Comparison of ENCODE assay signal across 8 mouse cellular contexts in genomic region chr12:82104211-82104610, GRCm38 (mm10).
A peak's percentile ranks its signal among the peaks of the same experiment; 100 is the strongest.
DNase-seq lines count a peak whose midpoint lies in the region; ATAC-seq lines count a peak whose summit lies in the region.

No protein-coding gene starts in this region.

- 81% methylated on average over 10 of the region's 10 CpGs for WGBS in forebrain, embryonic 13.5 days
- 88% methylated on average over 10 of the region's 10 CpGs for WGBS in forebrain, embryonic 11.5 days
- WGBS in intestine, embryonic 16.5 days, result 60% methylated on average over 10 of the region's 10 CpGs

- no peak overlapping the region for H3K27ac ChIP-seq in forebrain, embryonic 13.5 days
- no peak overlapping the region for H3K27ac ChIP-seq in forebrain, embryonic 11.5 days (ENCODE audit: low read depth, low read length)
- H3K27ac ChIP-seq in intestine, embryonic 16.5 days (ENCODE audit: low read length), result no peak overlapping the region

- H3K4me1 ChIP-seq in forebrain, embryonic 13.5 days, result no peaks in the 10 kb centered on the region
- no peaks in the 10 kb centered on the region for H3K4me1 ChIP-seq in forebrain, embryonic 11.5 days (replicated peaks; ENCODE audit: control insufficient read depth, insufficient read depth, low read length)
- 0 out of 2 replicates have a peak, but pooled peaks cover 3% of the 10 kb centered on the region for H3K4me1 ChIP-seq in intestine, embryonic 16.5 days (ENCODE audit: control insufficient read depth, insufficient read depth, low read length)

- DNase-seq in forebrain, embryonic 11.5 days (ENCODE audit: low spot score), result no peak
- peak; percentile 68 to 72 for DNase-seq in cerebellum, postnatal 14 days
- DNase-seq in lung, postnatal 36 days, result peak; percentile 50
- DNase-seq in urinary bladder, adult 2 months (ENCODE audit: low spot score), result no peak
- DNase-seq in thymus, adult 18-20 months, result no peak
- DNase-seq in B cell, adult 2 months, result no peak

- H3K9ac ChIP-seq in forebrain, embryonic 13.5 days, result no peak overlapping the region
- H3K9ac ChIP-seq in forebrain, embryonic 11.5 days (ENCODE audit: low read length), result no peak overlapping the region
- H3K9ac ChIP-seq in intestine, embryonic 16.5 days (ENCODE audit: low read depth, low read length), result no peak overlapping the region

- H3K4me2 ChIP-seq in forebrain, embryonic 13.5 days, result no peak overlapping the region
- H3K4me2 ChIP-seq in forebrain, embryonic 11.5 days (ENCODE audit: low read depth, low read length, severe bottlenecking), result no peak overlapping the region
- H3K4me2 ChIP-seq in intestine, embryonic 16.5 days (ENCODE audit: low read depth, low read length), result no peak overlapping the region

- no peaks in the 10 kb centered on the region; the same call in 1 of the 2 replicates for H3K9me3 ChIP-seq in forebrain, embryonic 13.5 days (replicated peaks)
- no peaks in the 10 kb centered on the region; the same call in 1 of the 2 replicates for H3K9me3 ChIP-seq in forebrain, embryonic 11.5 days (ENCODE audit: control insufficient read depth, low read length)
- H3K9me3 ChIP-seq in intestine, embryonic 16.5 days (ENCODE audit: control insufficient read depth, low read length), result peaks cover 6% of the 10 kb centered on the region; the same call in 1 of the 2 replicates

- ATAC-seq in forebrain, embryonic 13.5 days, result peak; percentile 74; the same call in 1 of the 2 replicates
- no peak for ATAC-seq in forebrain, embryonic 11.5 days (replicated peaks; ENCODE audit: low FRiP score)
- ATAC-seq in intestine, embryonic 16.5 days, result peak; percentile 18; the same call in 1 of the 2 replicates

- no peak overlapping the region for H3K4me3 ChIP-seq in forebrain, embryonic 13.5 days
- H3K4me3 ChIP-seq in forebrain, embryonic 11.5 days (ENCODE audit: low read depth, low read length), result no peak overlapping the region
- H3K4me3 ChIP-seq in intestine, embryonic 16.5 days (ENCODE audit: low read length), result no peak overlapping the region

- no peaks in the 10 kb centered on the region for H3K36me3 ChIP-seq in forebrain, embryonic 13.5 days (ENCODE audit: poor library complexity, severe bottlenecking)
- no peaks in the 10 kb centered on the region for H3K36me3 ChIP-seq in forebrain, embryonic 11.5 days (ENCODE audit: control insufficient read depth, insufficient read depth, low read length)
- H3K36me3 ChIP-seq in intestine, embryonic 16.5 days (ENCODE audit: control insufficient read depth, insufficient read depth, low read length), result no peaks in the 10 kb centered on the region

- no peaks in the 10 kb centered on the region for H3K27me3 ChIP-seq in forebrain, embryonic 13.5 days
- no peaks in the 10 kb centered on the region for H3K27me3 ChIP-seq in forebrain, embryonic 11.5 days (ENCODE audit: control insufficient read depth, insufficient read depth, low read length)
- H3K27me3 ChIP-seq in intestine, embryonic 16.5 days (replicated peaks; ENCODE audit: control insufficient read depth, insufficient read depth, low read length), result no peaks in the 10 kb centered on the region

Comparison
In these comparisons a context has a peak if more than half of its experiments do, and no peak if none do; other contexts are left out.
1. DNase-seq: peak in cerebellum, postnatal 14 days (2 of 2) and lung, postnatal 36 days (single experiment); none in forebrain, embryonic 11.5 days (single experiment), urinary bladder, adult 2 months (single experiment), thymus, adult 18-20 months (0 of 2) and B cell, adult 2 months (0 of 2).